Mouse (Mus musculus): ENCODE measurements around the gene Slc16a10. TPM values are rescaled to one million over a fixed set of nuclear protein-coding genes. Genes with fewer than 3 reads are reported as not detected.
"Not testable (repeated sequence)": the region's sequence is repeated elsewhere in the genome, so short reads cannot be mapped to it uniquely, and the experiment has no call there.

Slc16a10 gene
- polyA plus RNA-seq, 1 experiment from 2014 or later: 2.7 TPM

GRCm38 (mm10) chr10:40029610-40030009 is 112.4 kb downstream of the Slc16a10 start:
- WGBS: 84% methylated on average over 2 of the region's 2 CpGs
- Histone ChIP-seq H3K36me3 (no peaks in the 10 kb centered on the region), H3K9me3 (peaks cover 3% of the 10 kb centered on the region; the same call in 1 of the 2 replicates), H3K27me3 (no peaks in the 10 kb centered on the region), H3K4me2 (no peak overlapping the region), H3K27ac (replicated peaks) (no peak overlapping the region), H3K4me1 (replicated peaks) (peaks cover 6% of the 10 kb centered on the region), H3K9ac (no peak overlapping the region), H3K4me3 (no peak overlapping the region)
- no peak for ATAC-seq (ENCODE audit: low read depth)

DNA sequence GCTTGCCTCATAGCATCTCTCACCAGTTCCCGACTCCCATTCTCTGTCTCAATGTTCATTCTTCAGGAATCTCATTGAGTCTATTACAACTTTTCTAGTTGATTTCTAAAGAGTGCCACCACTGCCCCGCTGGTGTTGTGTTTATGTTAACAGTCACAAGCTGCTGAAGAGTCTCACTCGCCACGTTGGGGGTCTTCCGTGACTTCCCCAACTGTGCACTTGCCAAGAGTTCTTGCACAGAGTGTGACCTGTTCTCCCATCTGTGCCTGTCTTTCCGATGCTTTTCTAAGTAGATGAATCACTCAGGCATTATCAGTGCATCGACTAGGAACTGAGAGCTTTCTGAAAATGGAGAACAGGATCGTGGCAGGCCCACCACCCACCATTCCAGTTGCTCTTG is 114.0 kb downstream of the Slc16a10 start:
- no peak overlapping the region for H3K9ac ChIP-seq
- peaks cover 13% of the 10 kb centered on the region for H3K4me1 ChIP-seq (replicated peaks)
- H3K9me3 ChIP-seq: peaks cover 3% of the 10 kb centered on the region; the same call in 1 of the 2 replicates
- no peak for ATAC-seq (ENCODE audit: low read depth)
- H3K27ac ChIP-seq (replicated peaks): no peak overlapping the region
- WGBS: 83% methylated on average over 8 of the region's 8 CpGs
- no peak overlapping the region for H3K4me2 ChIP-seq
- H3K27me3 ChIP-seq: peaks cover 9% of the 10 kb centered on the region; the same call in 1 of the 2 replicates
- H3K36me3 ChIP-seq: no peaks in the 10 kb centered on the region
- no peak overlapping the region for H3K4me3 ChIP-seq

GRCm38 (mm10) chr10:40026546-40026945 is 115.5 kb downstream of the Slc16a10 start:
- WGBS: 92% methylated on average over 5 of the region's 5 CpGs
- H3K36me3 ChIP-seq: no peaks in the 10 kb centered on the region
- no peak overlapping the region for H3K4me2 ChIP-seq
- H3K9ac ChIP-seq: no peak overlapping the region
- H3K27me3 ChIP-seq: peaks cover 12% of the 10 kb centered on the region; the same call in 1 of the 2 replicates
- H3K9me3 ChIP-seq: peaks cover 3% of the 10 kb centered on the region; the same call in 1 of the 2 replicates
- no peak overlapping the region for H3K27ac ChIP-seq (replicated peaks)
- peaks cover 13% of the 10 kb centered on the region for H3K4me1 ChIP-seq (replicated peaks)
- no peak overlapping the region for H3K4me3 ChIP-seq
- no peak for ATAC-seq (ENCODE audit: low read depth)

- Histone ChIP-seq H3K27me3 (peaks cover 12% of the 10 kb centered on the region; the same call in 1 of the 2 replicates), H3K4me2 (peak overlapping the region; percentile 88), H3K4me1 (replicated peaks) (peaks cover 13% of the 10 kb centered on the region), H3K9me3 (peaks cover 3% of the 10 kb centered on the region; the same call in 1 of the 2 replicates), H3K9ac (peak overlapping the region; percentile 82; the same call in 1 of the 2 replicates), H3K27ac (replicated peaks) (peak overlapping the region; percentile 29), H3K4me3 (peak overlapping the region; percentile 71), H3K36me3 (no peaks in the 10 kb centered on the region)
- no peak for ATAC-seq (ENCODE audit: low read depth)
- 72% methylated on average over 8 of the region's 8 CpGs for WGBS
Measured at GRCm38 (mm10) chr10:40025560-40025959, 116.5 kb downstream of the Slc16a10 start.

DNA sequence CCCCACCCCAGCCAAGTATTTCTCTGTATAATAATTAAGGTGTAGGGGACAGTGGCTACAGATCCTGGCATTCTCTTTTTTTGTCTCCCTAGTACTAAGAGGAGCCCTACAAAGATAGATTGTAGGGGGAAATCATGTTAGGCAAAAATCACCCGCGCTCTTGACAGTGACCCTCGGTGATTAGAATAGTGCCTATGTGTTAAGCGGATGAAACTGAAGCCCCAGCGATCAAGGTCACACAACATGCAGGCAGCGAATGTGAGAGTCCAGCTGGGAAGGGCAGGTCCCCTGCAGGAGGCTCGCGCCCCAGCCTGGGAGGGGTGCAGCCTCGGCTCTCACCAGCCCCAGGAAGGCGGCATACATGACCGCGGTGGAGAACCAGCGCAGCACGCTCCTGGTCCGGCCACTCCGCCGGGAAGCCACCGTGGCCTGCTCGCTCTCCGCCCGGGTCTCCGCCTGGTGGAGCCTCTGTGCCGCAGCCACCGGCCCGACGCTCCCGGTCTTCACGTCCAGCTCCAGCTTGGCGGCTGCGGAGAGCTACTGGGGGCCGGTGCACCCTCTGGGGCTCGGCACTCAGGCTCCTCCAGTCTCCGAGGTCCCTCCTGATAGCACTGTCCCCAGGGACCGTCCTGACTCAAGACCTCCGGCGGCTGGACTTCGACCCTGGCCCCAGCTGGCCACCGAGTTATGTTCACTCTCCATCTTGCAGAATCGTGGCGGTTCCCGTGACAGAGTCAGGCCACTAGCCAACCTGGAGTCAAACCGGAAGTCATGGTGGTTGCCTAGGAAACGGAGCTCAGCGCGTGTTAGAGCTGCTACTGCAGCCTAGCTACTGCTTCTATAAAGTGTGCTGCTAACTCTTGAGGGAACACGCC is 117.3 kb downstream of the Slc16a10 start, which contains the start of gene Mfsd4b1:
TSS of gene Mfsd4b1 (minus strand) at position 715 of the 875 bp plus-strand sequence.
- Histone ChIP-seq H3K4me3 (peak within 1 kb of the TSS; percentile 71), H3K9ac (peak within 1 kb of the TSS; percentile 82), H3K4me1 (replicated peaks) (peaks cover 13% of the 10 kb centered on the region), H3K36me3 (no peaks in the 10 kb centered on the region), H3K4me2 (peak within 1 kb of the TSS; percentile 88), H3K27me3 (peaks cover 12% of the 10 kb centered on the region; the same call in 1 of the 2 replicates), H3K27ac (replicated peaks) (peak within 1 kb of the TSS; percentile 86), H3K9me3 (peaks cover 3% of the 10 kb centered on the region; the same call in 1 of the 2 replicates)
- WGBS: 1% methylated on average over 46 of the region's 46 CpGs
- ATAC-seq (ENCODE audit: low read depth): peak; percentile 98

DNA sequence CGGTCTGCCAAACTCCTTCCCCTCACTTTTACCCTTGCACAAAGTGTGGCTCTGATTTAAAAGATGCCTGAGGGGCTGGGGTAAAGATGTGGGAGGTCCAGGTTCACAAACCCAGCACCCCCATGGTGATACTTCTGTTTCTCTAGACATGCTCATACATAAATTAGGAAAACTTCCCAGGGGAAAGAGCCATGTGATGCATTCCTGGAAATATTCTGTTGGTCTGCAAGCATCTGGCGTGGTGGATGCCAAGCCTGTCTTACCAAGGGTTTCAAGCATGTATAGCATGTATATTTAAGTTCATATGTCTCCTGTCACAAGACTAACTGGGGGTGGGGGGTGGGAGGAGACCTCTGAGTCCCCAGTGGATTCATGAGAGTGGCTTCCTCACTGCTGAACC is 121.7 kb downstream of the Slc16a10 start:
- no peak overlapping the region for H3K4me2 ChIP-seq

DNA sequence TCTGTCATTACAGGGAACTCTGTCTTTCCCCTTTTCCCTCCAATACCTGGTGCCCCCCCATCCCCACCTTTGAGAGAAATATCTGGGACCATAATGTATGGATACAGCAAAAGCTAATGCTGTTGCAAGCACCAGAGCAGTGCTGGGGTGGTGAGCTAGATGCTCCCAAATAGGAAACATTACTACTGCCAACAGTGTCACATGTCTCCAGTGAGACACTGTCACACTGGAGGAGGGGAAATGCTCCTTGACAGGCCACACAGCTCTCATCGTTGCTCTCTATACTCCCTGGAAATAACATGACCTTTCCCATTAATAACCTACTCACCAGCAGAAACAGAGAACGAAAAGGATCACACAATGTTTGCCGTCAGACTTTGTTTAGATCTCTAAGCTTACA is 122.6 kb downstream of the Slc16a10 start:
- no peak for ATAC-seq (ENCODE audit: low read depth)
- no peaks in the 10 kb centered on the region for H3K9me3 ChIP-seq
- peaks cover 12% of the 10 kb centered on the region; the same call in 1 of the 2 replicates for H3K27me3 ChIP-seq
- peaks cover 6% of the 10 kb centered on the region; the same call in 1 of the 2 replicates for H3K4me1 ChIP-seq (replicated peaks)
- no peak overlapping the region for H3K4me3 ChIP-seq
- H3K4me2 ChIP-seq: no peak overlapping the region
- no peaks in the 10 kb centered on the region for H3K36me3 ChIP-seq
- H3K27ac ChIP-seq (replicated peaks): no peak overlapping the region
- H3K9ac ChIP-seq: no peak overlapping the region
- 68% methylated on average over 3 of the region's 3 CpGs for WGBS

More for the DNA sequence above, 121.7 kb downstream of the Slc16a10 start:
- ATAC-seq (ENCODE audit: low read depth): no peak
- peaks cover 11% of the 10 kb centered on the region for H3K4me1 ChIP-seq (replicated peaks)
- no peaks in the 10 kb centered on the region for H3K36me3 ChIP-seq
- H3K4me3 ChIP-seq: no peak overlapping the region
- no peaks in the 10 kb centered on the region for H3K9me3 ChIP-seq
- H3K27me3 ChIP-seq: peaks cover 12% of the 10 kb centered on the region; the same call in 1 of the 2 replicates
- no peak overlapping the region for H3K27ac ChIP-seq (replicated peaks)
- H3K9ac ChIP-seq: no peak overlapping the region
- 45% methylated on average over 2 of the region's 2 CpGs for WGBS

DNA sequence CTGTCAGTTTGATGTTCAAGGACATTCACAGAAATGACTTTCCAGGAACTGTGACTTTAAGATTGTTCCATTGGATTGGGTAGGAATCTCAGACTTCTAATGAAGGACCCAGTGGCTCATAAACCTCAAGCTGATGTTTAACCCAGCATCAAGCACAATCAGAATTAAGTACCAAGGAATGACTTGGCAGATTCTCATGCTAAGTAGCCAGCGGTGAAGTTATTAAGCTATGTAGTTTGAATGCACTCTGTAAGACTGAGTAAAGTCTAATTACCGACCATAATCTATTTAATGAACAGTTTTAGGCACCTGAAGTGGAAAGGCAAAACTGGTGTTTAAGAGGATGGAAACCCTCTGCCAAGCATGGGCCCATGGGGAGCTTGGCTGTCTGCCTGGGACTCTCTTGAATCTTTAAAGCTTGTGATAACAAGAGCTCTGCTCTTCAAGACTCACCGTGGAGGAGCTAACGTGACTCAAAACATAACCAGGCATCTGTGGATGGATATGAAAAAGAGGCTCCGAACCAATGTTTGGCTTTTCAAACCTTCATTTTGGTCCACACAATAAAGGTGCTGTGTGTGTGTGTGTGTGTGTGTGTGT is 123.7 kb downstream of the Slc16a10 start:
- H3K27me3 ChIP-seq: peaks cover 6% of the 10 kb centered on the region; the same call in 1 of the 2 replicates
- H3K4me2 ChIP-seq: no peak overlapping the region
- no peaks in the 10 kb centered on the region for H3K36me3 ChIP-seq
- H3K4me1 ChIP-seq (replicated peaks): no peaks in the 10 kb centered on the region
- 88% methylated on average over 5 of the region's 5 CpGs for WGBS
- no peak overlapping the region for H3K27ac ChIP-seq (replicated peaks)
- peaks cover 5% of the 10 kb centered on the region; the same call in 1 of the 2 replicates for H3K9me3 ChIP-seq
- no peak overlapping the region for H3K4me3 ChIP-seq
- H3K9ac ChIP-seq: no peak overlapping the region
- no peak for ATAC-seq (ENCODE audit: low read depth)

DNA sequence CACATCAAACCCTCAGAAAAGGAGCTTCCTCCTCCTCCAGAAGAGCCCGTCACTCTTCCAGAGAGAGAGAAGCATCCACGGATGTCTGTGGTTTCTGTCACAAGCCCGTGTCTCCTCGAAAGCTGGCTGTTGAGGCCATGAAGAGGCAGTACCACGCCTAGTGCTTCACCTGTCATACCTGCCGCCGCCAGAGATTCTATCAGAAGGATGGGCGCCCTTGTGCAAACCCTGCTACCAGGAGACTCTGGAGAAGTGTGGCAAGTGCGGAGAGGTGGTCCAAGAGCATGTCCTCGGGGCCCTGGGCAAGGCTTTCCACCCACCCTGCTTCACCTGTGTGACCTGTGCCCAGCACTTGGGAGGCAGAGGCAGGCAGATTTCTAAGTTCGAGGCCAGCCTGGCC is 132.5 kb downstream of the Slc16a10 start:
- H3K27me3 ChIP-seq: no peaks in the 10 kb centered on the region
- WGBS: 88% methylated on average over 11 of the region's 11 CpGs
- no peak overlapping the region for H3K4me2 ChIP-seq
- no peak overlapping the region for H3K27ac ChIP-seq (replicated peaks)
- ATAC-seq (ENCODE audit: low read depth): no peak
- H3K4me1 ChIP-seq (replicated peaks): no peaks in the 10 kb centered on the region
- no peaks in the 10 kb centered on the region for H3K36me3 ChIP-seq
- H3K4me3 ChIP-seq: no peak overlapping the region
- H3K9me3 ChIP-seq: peaks cover 6% of the 10 kb centered on the region; the same call in 1 of the 2 replicates
- H3K9ac ChIP-seq: no peak overlapping the region

DNA sequence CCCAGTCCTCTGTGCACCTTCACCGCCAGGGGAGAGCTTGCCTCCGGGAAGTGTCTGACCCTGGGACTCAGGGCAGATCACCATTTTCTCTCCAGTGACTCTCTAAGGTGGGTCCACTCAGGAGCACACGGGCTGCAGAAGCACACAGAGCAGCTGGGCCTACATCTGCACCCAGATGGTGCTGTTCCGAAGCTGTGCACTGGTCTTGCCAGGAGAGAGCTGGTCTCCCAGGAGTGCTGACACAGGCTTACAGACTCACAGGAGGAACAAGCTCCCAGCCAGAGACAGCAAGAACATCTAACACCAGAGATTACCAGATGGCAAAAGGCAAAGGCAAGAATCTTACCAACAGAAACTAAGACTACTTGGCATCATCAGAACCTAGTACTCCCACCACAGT is 133.2 kb downstream of the Slc16a10 start:
- H3K9ac ChIP-seq; H3K27ac ChIP-seq (replicated peaks); ATAC-seq (ENCODE audit: low read depth); H3K27me3 ChIP-seq; H3K4me3 ChIP-seq; H3K9me3 ChIP-seq; H3K36me3 ChIP-seq; H3K4me2 ChIP-seq; H3K4me1 ChIP-seq (replicated peaks): not testable (repeated sequence)
- 81% methylated on average over 4 of the region's 4 CpGs for WGBS

DNA sequence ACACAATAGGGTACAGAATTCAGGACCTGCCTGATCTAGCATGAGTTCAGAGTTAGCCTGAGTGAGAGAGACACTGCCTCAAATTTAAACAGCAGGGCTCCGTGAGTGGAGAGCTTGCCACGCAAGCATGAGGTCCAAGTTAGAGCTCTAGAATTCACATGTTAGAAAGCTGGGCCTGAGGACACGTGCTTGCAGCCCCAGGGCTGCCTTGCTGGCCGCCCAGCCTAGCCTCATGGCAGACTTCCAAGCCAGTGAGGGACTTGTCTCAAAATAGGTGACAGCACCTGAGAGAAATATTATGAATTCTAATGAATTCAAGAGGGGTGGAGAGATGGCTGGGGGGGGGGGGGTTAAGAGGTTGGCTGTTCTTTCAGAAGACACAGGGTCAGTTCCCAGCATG is 134.1 kb downstream of the Slc16a10 start:
- no peak overlapping the region for H3K4me3 ChIP-seq
- H3K9ac ChIP-seq: no peak overlapping the region
- no peaks in the 10 kb centered on the region for H3K9me3 ChIP-seq
- no peak overlapping the region for H3K4me2 ChIP-seq
- H3K4me1 ChIP-seq (replicated peaks): no peaks in the 10 kb centered on the region
- ATAC-seq (ENCODE audit: low read depth): no peak
- H3K36me3 ChIP-seq: no peaks in the 10 kb centered on the region
- H3K27me3 ChIP-seq: no peaks in the 10 kb centered on the region
- no peak overlapping the region for H3K27ac ChIP-seq (replicated peaks)
- WGBS: 92% methylated on average over 4 of the region's 4 CpGs

- Histone ChIP-seq H3K9ac (no peak overlapping the region), H3K27ac (replicated peaks) (no peak overlapping the region), H3K4me3 (no peak overlapping the region), H3K27me3 (no peaks in the 10 kb centered on the region), H3K36me3 (no peaks in the 10 kb centered on the region), H3K4me1 (replicated peaks) (no peaks in the 10 kb centered on the region), H3K4me2 (no peak overlapping the region), H3K9me3 (no peaks in the 10 kb centered on the region)
- WGBS: 54% methylated on average over 10 of the region's 10 CpGs
- no peak for ATAC-seq (ENCODE audit: low read depth)
Measured at GRCm38 (mm10) chr10:40006963-40007362, 135.1 kb downstream of the Slc16a10 start.
